Mouse (Mus musculus): ENCODE measurements around the gene Jph4.

Jph4 gene

GRCm38 (mm10) chr14:55064481-55065370 is 52.0 kb downstream of the Jph4 start:
- no peak for DNase-seq (ENCODE audit: low read depth, low spot score)

GRCm38 (mm10) chr14:55063581-55064381 is 53.0 kb downstream of the Jph4 start:
- no peak for DNase-seq (ENCODE audit: low read depth, low spot score)

DNA sequence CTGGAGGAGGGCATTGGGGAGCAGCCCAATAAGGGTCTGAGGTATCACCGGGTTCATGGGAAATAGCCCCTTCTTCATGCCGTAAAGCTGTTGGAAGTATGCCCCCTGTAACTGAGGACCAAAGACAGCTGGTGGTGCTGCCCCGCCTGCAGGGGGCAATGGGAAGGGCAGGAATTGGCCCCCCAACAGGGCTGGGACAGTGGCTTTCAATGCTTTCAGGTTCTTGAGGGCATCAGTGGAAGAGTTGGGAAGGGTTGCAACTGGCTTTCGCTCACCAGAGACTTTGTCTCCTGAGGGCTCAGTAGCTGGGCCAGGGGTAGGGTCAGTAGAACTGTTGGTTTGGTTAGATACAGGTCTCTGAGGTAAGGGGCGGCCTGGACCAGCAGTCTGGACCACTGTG is 53.6 kb downstream of the Jph4 start:
- no peak for DNase-seq (ENCODE audit: low read depth, low spot score)

DNA sequence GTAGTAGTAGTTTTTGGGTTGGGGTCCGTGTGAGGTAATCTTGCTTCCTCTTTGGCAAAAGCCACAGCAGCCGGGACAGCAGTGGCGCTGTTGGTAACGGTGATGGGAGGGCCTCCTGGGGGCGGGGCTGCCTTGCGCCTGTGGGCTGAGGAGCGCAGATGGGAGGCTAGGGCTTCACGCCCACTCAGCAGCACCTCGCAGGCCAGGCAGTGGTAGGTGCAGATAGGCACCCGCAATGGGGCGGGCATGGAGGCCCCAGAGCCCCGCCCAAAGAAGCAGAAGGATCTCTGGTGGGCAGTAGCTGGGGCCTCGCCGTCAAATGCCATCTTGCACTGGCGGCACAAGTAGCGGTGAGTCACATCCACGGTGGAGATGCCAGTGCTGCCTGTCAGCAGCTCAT is 54.1 kb downstream of the Jph4 start:
- no peak for DNase-seq (ENCODE audit: low read depth, low spot score)

DNA sequence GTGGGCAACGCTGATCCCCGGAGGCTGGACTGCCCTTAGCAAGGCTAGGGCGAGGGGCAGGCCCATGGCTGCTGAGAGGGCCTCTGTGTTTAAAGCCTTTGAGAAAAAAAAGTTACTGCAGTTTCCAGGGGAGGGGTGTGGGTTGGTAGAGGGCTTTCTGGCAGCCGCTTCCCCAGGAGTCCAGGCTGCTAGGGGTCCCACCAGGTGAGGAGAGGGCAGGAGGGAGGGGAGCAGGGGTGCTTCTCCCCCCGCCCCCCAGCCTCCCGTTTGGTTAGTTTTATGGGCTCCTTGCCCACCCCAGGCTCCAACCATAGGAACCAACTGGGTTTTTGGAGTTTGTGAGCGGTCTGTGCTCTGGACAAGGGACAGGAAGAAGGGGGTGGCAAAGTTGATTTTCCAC is 54.9 kb downstream of the Jph4 start:
- DNase-seq (ENCODE audit: low read depth, low spot score): no peak

GRCm38 (mm10) chr14:55059931-55060330 is 56.8 kb downstream of the Jph4 start:
- no peak for DNase-seq (ENCODE audit: low read depth, low spot score)

- DNase-seq (ENCODE audit: low read depth, low spot score): no peak
These were observed 57.7 kb downstream of the Jph4 start for GRCm38 (mm10) chr14:55059009-55059408.
